Mouse (Mus musculus) embryonic facial prominence, embryonic 11.5 days (tissue): ENCODE measurements around the gene Ift20. TPM values are rescaled to one million over a fixed set of nuclear protein-coding genes. Genes with fewer than 3 reads are reported as not detected.
"Not testable (repeated sequence)": the region's sequence is repeated elsewhere in the genome, so short reads cannot be mapped to it uniquely, and the experiment has no call there.

Experiments
- ATAC-seq: fragments of 200-750 bp; cut with Nextera tagmentation; replicated peaks from 2 replicates; pipeline ENCODE4 v1.8.0; 2017; ENCODE audit warnings: low read depth; ENCODE audit not compliant: insufficient number of reproducible peaks, low FRiP score, low TSS enrichment
- DNase-seq: peaks from one replicate; pipeline ENCODE4 v3.0.0-alpha.2; 2015; ENCODE audit warnings: low spot score
- H3K27ac ChIP-seq: fragments of 300-500 bp; sonication (generic); replicated peaks from 2 replicates; pipeline ENCODE4 v1.5.1; 2014; ENCODE audit warnings: mild to moderate bottlenecking, low read depth, low read length, control low read depth
- H3K27me3 ChIP-seq: fragments of 300-500 bp; sonication (generic); 2 replicates; pipeline ENCODE4 v1.6.1; 2014; ENCODE audit warnings: mild to moderate bottlenecking, low read length, moderate library complexity, mixed read lengths; ENCODE audit not compliant: control insufficient read depth, insufficient read depth
- H3K36me3 ChIP-seq: fragments of 300-500 bp; sonication (generic); replicated peaks from 2 replicates; pipeline ENCODE4 v1.6.1; 2014; ENCODE audit warnings: low read depth, mild to moderate bottlenecking, low read length, moderate library complexity, mixed read lengths; ENCODE audit not compliant: control insufficient read depth, insufficient read depth
- H3K4me1 ChIP-seq: fragments of 300-500 bp; sonication (generic); 2 replicates; pipeline ENCODE4 v1.6.1; 2014; ENCODE audit warnings: low read length, mixed read lengths; ENCODE audit not compliant: control insufficient read depth, insufficient read depth
- H3K4me2 ChIP-seq: fragments of 300-500 bp; sonication (generic); 2 replicates; pipeline ENCODE4 v1.6.1; 2014; ENCODE audit warnings: low read depth, mild to moderate bottlenecking, control low read depth, low read length, moderate library complexity
- H3K4me3 ChIP-seq: fragments of 300-500 bp; sonication (generic); 2 replicates; pipeline ENCODE4 v1.5.1; 2014; ENCODE audit warnings: low read depth, low read length, control low read depth
- H3K9ac ChIP-seq: fragments of 300-500 bp; sonication (generic); replicated peaks from 2 replicates; pipeline ENCODE4 v1.6.1; 2014; ENCODE audit warnings: mild to moderate bottlenecking, control low read depth, low read length
- H3K9me3 ChIP-seq: fragments of 300-500 bp; sonication (generic); replicated peaks from 2 replicates; pipeline ENCODE4 v1.6.1; 2016; ENCODE audit warnings: mild to moderate bottlenecking, low read length, inconsistent platforms, mixed read lengths; ENCODE audit not compliant: control insufficient read depth
- WGBS: fragments of 180-500 bp; shearing (Covaris S2); extraction: QIAGEN DNeasy Blood & Tissue Kit; methylation state at CpG from one replicate; pipeline ENCODE4 v1.1.7; 2014; 5-methylcytosine and 5-hydroxymethylcytosine counted together
- polyA plus RNA-seq: library from polyadenylated mRNA; unstranded; fragments of >200 nt; fragmentation: Nextera tagmentation; extraction: Ambion mirVana; gene quantifications from 2 replicates; pipeline ENCODE4 v1.2.1, GENCODE M21; 2014

Ift20 gene
- polyA plus RNA-seq, 1 experiment from 2014 or later, result 138 TPM

- Histone ChIP-seq H3K36me3 (peaks cover 17% of the 10 kb centered on the region), H3K27ac (no peak overlapping the region)
- 87% methylated on average over 9 of the region's 9 CpGs for WGBS
Measured at GRCm38 (mm10) chr11:78528714-78529113, 7.4 kb upstream of the Ift20 start.

GRCm38 (mm10) chr11:78530001-78530400, 6.2 kb upstream of the Ift20 start:
- DNase-seq (no peak), ATAC-seq (no peak)
- no peak overlapping the region for H3K9ac ChIP-seq
- H3K36me3 ChIP-seq, result peaks cover 15% of the 10 kb centered on the region
- H3K27ac ChIP-seq, result no peak overlapping the region
- H3K27me3 ChIP-seq, result no peaks in the 10 kb centered on the region
- H3K9me3 ChIP-seq, result no peaks in the 10 kb centered on the region
- no peak overlapping the region for H3K4me3 ChIP-seq
- H3K4me1 ChIP-seq, result no peaks in the 10 kb centered on the region
- H3K4me2 ChIP-seq, result no peak overlapping the region
- 88% methylated on average over 12 of the region's 12 CpGs for WGBS

More at GRCm38 (mm10) chr11:78528714-78529113, 7.4 kb upstream of the Ift20 start:
- Histone ChIP-seq H3K4me3 (no peak overlapping the region), H3K9me3 (no peaks in the 10 kb centered on the region), H3K4me1 (no peaks in the 10 kb centered on the region), H3K27me3 (no peaks in the 10 kb centered on the region), H3K9ac (no peak overlapping the region), H3K4me2 (no peak overlapping the region)
- DNase-seq (no peak), ATAC-seq (no peak)

- WGBS, result 71% methylated on average over 6 of the region's 6 CpGs
- DNase-seq (no peak), ATAC-seq (no peak)
- H3K36me3 ChIP-seq, result peaks cover 5% of the 10 kb centered on the region
- no peaks in the 10 kb centered on the region for H3K4me1 ChIP-seq
- no peaks in the 10 kb centered on the region for H3K9me3 ChIP-seq
- H3K27me3 ChIP-seq, result no peaks in the 10 kb centered on the region
- H3K4me3 ChIP-seq, result no peak overlapping the region
- H3K27ac ChIP-seq, result no peak overlapping the region
- no peak overlapping the region for H3K4me2 ChIP-seq
- no peak overlapping the region for H3K9ac ChIP-seq
Measured at GRCm38 (mm10) chr11:78531046-78531445, 5.1 kb upstream of the Ift20 start.

- not testable (repeated sequence) for H3K27me3 ChIP-seq, H3K9ac ChIP-seq, ATAC-seq, H3K4me3 ChIP-seq, H3K27ac ChIP-seq, H3K36me3 ChIP-seq, H3K4me1 ChIP-seq, H3K9me3 ChIP-seq, DNase-seq, H3K4me2 ChIP-seq
- WGBS, result 96% methylated on average over 10 of the region's 10 CpGs
Measured at GRCm38 (mm10) chr11:78531515-78531914, 4.6 kb upstream of the Ift20 start.

GRCm38 (mm10) chr11:78534516-78534915, 1.6 kb upstream of the Ift20 start:
- Histone ChIP-seq H3K27me3 (no peaks in the 10 kb centered on the region), H3K9me3 (no peaks in the 10 kb centered on the region), H3K4me2 (no peak overlapping the region), H3K4me3 (no peak overlapping the region), H3K27ac (no peak overlapping the region), H3K36me3 (no peaks in the 10 kb centered on the region; the same call in 1 of the 2 replicates), H3K4me1 (no peaks in the 10 kb centered on the region; the same call in 1 of the 2 replicates), H3K9ac (no peak overlapping the region)
- no peak for ATAC-seq
- no peak for DNase-seq
- 93% methylated on average over 4 of the region's 4 CpGs for WGBS

GRCm38 (mm10) chr11:78535376-78536079, 633 bp upstream of the Ift20 start:
- Histone ChIP-seq H3K27me3 (no peaks in the 10 kb centered on the region), H3K4me1 (no peaks in the 10 kb centered on the region; the same call in 1 of the 2 replicates), H3K36me3 (no peaks in the 10 kb centered on the region), H3K4me3 (peak overlapping the region; percentile 83), H3K9ac (peak overlapping the region; percentile 87), H3K9me3 (no peaks in the 10 kb centered on the region), H3K4me2 (peak overlapping the region; percentile 64), H3K27ac (peak overlapping the region; percentile 75)
- WGBS, result under 1% methylated on average over 23 of the region's 23 CpGs
- no peak; the same call in 1 of the 2 replicates for ATAC-seq
- peak; percentile 75 for DNase-seq

- WGBS, result 4% methylated on average over 14 of the region's 14 CpGs
- no peaks in the 10 kb centered on the region for H3K27me3 ChIP-seq
- H3K4me3 ChIP-seq, result peak overlapping the region; percentile 83
- no peaks in the 10 kb centered on the region; the same call in 1 of the 2 replicates for H3K4me1 ChIP-seq
- H3K36me3 ChIP-seq, result no peaks in the 10 kb centered on the region
- H3K4me2 ChIP-seq, result peak overlapping the region; percentile 75
- no peak for ATAC-seq
- DNase-seq, result no peak
- peak overlapping the region; percentile 82 for H3K9ac ChIP-seq
- H3K9me3 ChIP-seq, result no peaks in the 10 kb centered on the region
- peak overlapping the region; percentile 47; the same call in 1 of the 2 replicates for H3K27ac ChIP-seq
Measured at GRCm38 (mm10) chr11:78536690-78537084, 526 bp downstream of the Ift20 start.

GRCm38 (mm10) chr11:78540358-78540757, 4.2 kb downstream of the Ift20 start:
- Histone ChIP-seq H3K36me3 (no peaks in the 10 kb centered on the region), H3K4me3 (no peak overlapping the region), H3K4me2 (no peak overlapping the region), H3K27me3 (no peaks in the 10 kb centered on the region), H3K4me1 (no peaks in the 10 kb centered on the region; the same call in 1 of the 2 replicates), H3K9ac (no peak overlapping the region), H3K9me3 (no peaks in the 10 kb centered on the region), H3K27ac (no peak overlapping the region)
- DNase-seq (no peak), ATAC-seq (no peak)
- 88% methylated on average over 3 of the region's 3 CpGs for WGBS
